In the genomic region with DNA sequence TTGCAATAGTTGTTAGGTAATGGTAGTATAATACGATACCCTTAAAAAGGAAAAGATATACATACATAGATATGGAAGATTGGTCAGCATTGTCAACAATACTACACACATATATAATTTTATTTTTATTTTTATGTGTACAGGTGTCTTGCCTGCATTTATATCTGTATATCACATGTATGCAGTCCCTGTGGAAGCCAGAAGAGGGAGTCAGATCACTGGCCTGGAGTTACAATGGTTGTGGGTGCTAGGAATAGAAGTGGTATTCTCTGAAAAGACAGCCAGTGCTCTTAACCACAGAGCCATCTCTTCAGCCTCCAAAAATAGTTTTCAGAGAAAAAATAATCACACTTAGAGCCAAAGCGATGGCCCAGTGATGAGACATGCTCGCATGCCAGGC, we compare ENCODE assay signal across 26 mouse cellular contexts. TPM values are rescaled to one million over a fixed set of nuclear protein-coding genes. Genes with fewer than 3 reads are reported as not detected.
A peak's percentile ranks its signal among the peaks of the same experiment; 100 is the strongest.
DNase-seq lines count a peak whose midpoint lies in the region; TF ChIP-seq lines count a peak whose summit lies in the region.
"Had no signal": no experiment of that assay in that cellular context is flagged by ENCODE, and none has a peak within 500 bp of the region (broad histone marks: within the 10 kb centered on the region; RNA-seq: fewer than 3 reads in every experiment).

No protein-coding gene starts in this region.

- H3K4me1 ChIP-seq in E14TG2a.4 (replicated peaks; ENCODE audit: low read depth, low read length) = 0 out of 2 replicates have a peak, but pooled peaks cover 6% of the 10 kb centered on the region
- H3K4me1 ChIP-seq: embryonic facial prominence, embryonic 12.5 days; forebrain, embryonic 12.5 days; hindbrain, embryonic 13.5 days; limb, embryonic 12.5 days; stomach, embryonic 15.5 days had no signal

- peaks cover 9% of the 10 kb centered on the region; the same call in 1 of the 2 replicates for H3K27me3 ChIP-seq in E14TG2a.4 (ENCODE audit: insufficient read depth, low read length)
- H3K27me3 ChIP-seq: embryonic facial prominence, embryonic 12.5 days; limb, embryonic 12.5 days; stomach, embryonic 15.5 days had no signal

- no peaks in the 10 kb centered on the region for H3K9me3 ChIP-seq in E14TG2a.4 (ENCODE audit: low read length)
- H3K9me3 ChIP-seq: embryonic facial prominence, embryonic 12.5 days; forebrain, embryonic 12.5 days; hindbrain, embryonic 13.5 days; limb, embryonic 12.5 days; stomach, embryonic 15.5 days had no signal

- peak; percentile 52 for TF ChIP-seq CTCF in layer of hippocampus, adult 2 months (conservative IDR thresholded peaks at IDR 0.05)
- TF ChIP-seq CTCF in E14TG2a.4 (conservative IDR thresholded peaks at IDR 0.05; ENCODE audit: low read length) = peak; percentile 71

- H3K36me3 ChIP-seq in E14TG2a.4 (ENCODE audit: insufficient read depth, low read length) = no peaks in the 10 kb centered on the region
- H3K36me3 ChIP-seq: embryonic facial prominence, embryonic 12.5 days; forebrain, embryonic 12.5 days; hindbrain, embryonic 13.5 days; limb, embryonic 12.5 days; stomach, embryonic 15.5 days had no signal

- no peak overlapping the region for H3K4me3 ChIP-seq in layer of hippocampus, adult 2 months
- H3K4me3 ChIP-seq in E14TG2a.4 (replicated peaks; ENCODE audit: low read length) = no peak overlapping the region
- H3K4me3 ChIP-seq: embryonic facial prominence, embryonic 12.5 days; forebrain, embryonic 12.5 days; heart, adult 2 months; hindbrain, embryonic 13.5 days; limb, embryonic 12.5 days; megakaryocyte, embryonic 14.5 days; stomach, embryonic 15.5 days had no signal

- no peak for DNase-seq in layer of hippocampus, adult 2 months (ENCODE audit: low spot score in 2 of 2)
- DNase-seq in layer of hippocampus, adult 8-10 months (ENCODE audit: low spot score in 2 of 2) = no peak
- DNase-seq in 416B (ENCODE audit: low read depth) (peak; percentile 20), ZHBTc4 (ENCODE audit: low read depth, low spot score) (peak; percentile 55)
- DNase-seq in embryo, embryonic 10.5 days (ENCODE audit: low spot score) = no peak
- no peak for DNase-seq in urinary bladder, postnatal 25 days (ENCODE audit: low spot score)
- DNase-seq: cerebellum, adult 18-20 months; cerebellum, postnatal 14 days; gastrocnemius, postnatal 36 days; heart, adult 2 months; kidney, adult 8-10 months; kidney, postnatal 10 days; lung, adult 2 months; midbrain, embryonic 14.5 days; right cerebral cortex, postnatal 4 days; thymus, adult 18-20 months had no signal

- H3K27ac ChIP-seq in layer of hippocampus, adult 2 months = no peak overlapping the region
- H3K27ac ChIP-seq: embryonic facial prominence, embryonic 12.5 days; forebrain, embryonic 12.5 days; heart, adult 2 months; hindbrain, embryonic 13.5 days; limb, embryonic 12.5 days; stomach, embryonic 15.5 days had no signal

RNA-seq across cellular contexts. Expression of a gene that starts 35.9 kb away (rescaled TPM):
- 1,000 to 10,000 TPM; 2,132 to 2,154 TPM for total RNA-seq in layer of hippocampus, adult 2 months (2021)
- 1,000 to 10,000 TPM; 1,628 to 2,341 (median 2,100) TPM for total RNA-seq in layer of hippocampus, adult 8-10 months (2022)

RNA-seq across cellular contexts. Expression of a gene that starts 37.2 kb away (rescaled TPM):
- total RNA-seq in layer of hippocampus, adult 2 months (2021) = not detected
- total RNA-seq in layer of hippocampus, adult 8-10 months (2022) = not detected
- total RNA-seq: gastrocnemius, adult 18-20 months; gastrocnemius, postnatal 36 days; heart, adult 2 months; heart, postnatal 25 days; left cerebral cortex, postnatal 10 days had no signal

Comparison
In these comparisons a context has a peak if more than half of its experiments do, and no peak if none do; other contexts are left out.
1. DNase-seq: peak in 416B (single experiment) and ZHBTc4 (single experiment); none in layer of hippocampus, adult 2 months (0 of 2), layer of hippocampus, adult 8-10 months (0 of 2), embryo, embryonic 10.5 days (single experiment) and urinary bladder, postnatal 25 days (single experiment).